Mouse (Mus musculus) olfactory bulb, adult 2 months (tissue): Measurements from ENCODE around the gene Nfatc2. TPM values are rescaled to one million over a fixed set of nuclear protein-coding genes. Genes with fewer than 3 reads are reported as not detected.
A peak's percentile ranks its signal among the peaks of the same experiment; 100 is the strongest.

ENCODE experiments used
- H3K27ac ChIP-seq: fragments of 200-500 bp; 2 replicates; pipeline ENCODE4 v1.5.1; 2012; ENCODE audit warnings: low read depth, low read length; ENCODE audit not compliant: insufficient read depth
- H3K4me1 ChIP-seq: fragments of 200-500 bp; 2 replicates; pipeline ENCODE4 v1.6.1; 2012; ENCODE audit warnings: low read length; ENCODE audit not compliant: control insufficient read depth, insufficient read depth
- H3K4me3 ChIP-seq: fragments of 200-500 bp; 2 replicates; pipeline ENCODE4 v1.5.1; 2012; ENCODE audit warnings: mild to moderate bottlenecking, low read depth, low read length, moderate library complexity; ENCODE audit not compliant: insufficient read depth
- CTCF ChIP-seq: fragments of 200-500 bp; IDR thresholded peaks from 2 replicates; pipeline ENCODE4 v1.5.1; 2012; ENCODE audit warnings: low read depth, mild to moderate bottlenecking, low read length, moderate library complexity; ENCODE audit not compliant: insufficient read depth
- POLR2A ChIP-seq: fragments of 200-500 bp; IDR thresholded peaks from 2 replicates; pipeline ENCODE4 v1.6.1; 2012; ENCODE audit warnings: mild to moderate bottlenecking, low read depth, low read length, moderate library complexity; ENCODE audit not compliant: insufficient read depth
- WGBS: fragments of 180-500 bp; shearing (Covaris S2); methylation state at CpG from one replicate; pipeline ENCODE4 v1.1.7; 2018; 5-methylcytosine and 5-hydroxymethylcytosine counted together
- polyA plus RNA-seq: library from polyadenylated mRNA; stranded (reverse); fragments of >200 nt; gene quantifications from 2 replicates; pipeline ENCODE4 v1.2.4, GENCODE M21; 2012; ENCODE audit warnings: low replicate concordance; ENCODE audit not compliant: missing spikeins, insufficient read depth, insufficient read length

Nfatc2 gene
- polyA plus RNA-seq, 1 experiment: not detected

DNA sequence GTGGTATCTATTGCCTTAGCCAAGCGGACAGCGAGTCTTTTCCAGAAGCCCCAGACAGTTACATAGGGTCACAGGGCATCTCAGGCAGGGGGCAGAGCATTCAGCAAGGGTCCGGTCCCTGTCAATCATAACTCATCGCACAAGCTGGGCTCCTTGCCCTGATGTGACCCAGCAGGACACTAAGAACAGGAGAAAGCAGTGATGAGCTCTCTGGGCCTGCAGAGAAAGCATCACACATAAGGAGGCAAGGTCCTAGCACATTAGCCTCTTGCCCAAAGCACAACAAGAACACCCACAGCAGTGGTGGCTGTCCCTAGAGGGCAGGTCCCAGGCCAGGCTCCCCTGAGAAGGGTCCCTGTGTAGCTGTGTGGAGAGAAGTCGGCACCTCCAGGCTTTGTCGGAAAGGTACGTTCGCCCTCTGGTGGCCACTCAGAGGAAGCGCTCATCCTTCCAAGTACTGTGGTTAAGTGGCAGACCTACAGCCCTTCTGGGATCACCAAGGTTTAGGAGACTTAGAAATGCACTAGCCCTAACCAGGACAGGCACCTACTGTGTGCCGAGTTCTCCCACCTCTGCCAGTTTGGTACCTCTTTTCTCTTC is 156.1 kb downstream of the Nfatc2 start:
- 35% methylated on average over 10 of the region's 10 CpGs for WGBS
- no peak for TF ChIP-seq POLR2A
- peak; percentile 87 for TF ChIP-seq CTCF
- no peak overlapping the region for H3K4me3 ChIP-seq
- no peak overlapping the region for H3K27ac ChIP-seq
- peaks cover 7% of the 10 kb centered on the region; the same call in 1 of the 2 replicates for H3K4me1 ChIP-seq

DNA sequence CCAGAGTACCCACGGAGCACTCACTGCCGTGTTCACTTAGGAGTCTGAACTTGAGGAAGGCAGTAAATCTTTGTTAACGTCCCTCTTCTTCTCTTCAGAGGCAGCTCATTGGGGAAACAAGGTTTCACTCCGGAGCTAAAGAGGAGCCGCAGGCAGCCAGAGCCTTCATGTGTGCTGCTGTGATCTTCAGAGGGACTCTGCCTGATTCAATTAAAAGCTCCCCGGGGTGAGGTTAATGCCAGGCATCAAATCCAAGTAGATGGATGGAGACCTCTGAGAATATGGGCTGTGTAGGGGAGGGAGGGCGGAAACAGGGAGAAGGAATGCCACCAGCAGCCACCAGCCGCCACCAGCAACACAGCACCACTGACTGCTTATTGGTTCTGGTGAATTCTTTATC is 157.3 kb downstream of the Nfatc2 start:
- TF ChIP-seq CTCF (no peak), POLR2A (no peak)
- H3K4me1 ChIP-seq: peaks cover 7% of the 10 kb centered on the region; the same call in 1 of the 2 replicates
- H3K4me3 ChIP-seq: no peak overlapping the region
- WGBS: 42% methylated on average over 8 of the region's 8 CpGs
- H3K27ac ChIP-seq: no peak overlapping the region

DNA sequence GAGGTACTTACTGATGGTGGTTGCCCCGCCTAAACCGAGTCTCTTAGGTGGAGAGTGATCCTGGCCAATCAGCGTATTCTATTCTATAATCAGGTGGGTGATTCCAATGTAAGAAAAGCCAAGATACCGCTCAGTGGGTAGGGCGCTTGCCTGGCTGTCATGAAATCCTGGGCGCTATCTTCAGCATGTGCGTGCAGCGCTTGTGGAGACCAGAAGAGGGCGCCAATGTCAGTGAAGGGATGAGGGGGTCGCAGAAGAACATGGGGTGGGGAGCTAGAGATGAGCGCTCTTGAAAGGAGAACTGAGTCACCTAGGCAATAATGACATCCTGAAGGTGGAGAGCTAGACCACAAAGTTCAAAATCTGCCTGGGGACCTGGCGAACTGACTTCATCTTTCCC is 160.0 kb downstream of the Nfatc2 start:
- H3K4me3 ChIP-seq: no peak overlapping the region
- 91% methylated on average over 12 of the region's 12 CpGs for WGBS
- H3K4me1 ChIP-seq: peaks cover 7% of the 10 kb centered on the region; the same call in 1 of the 2 replicates
- H3K27ac ChIP-seq: no peak overlapping the region
- TF ChIP-seq POLR2A (no peak), CTCF (no peak)

DNA sequence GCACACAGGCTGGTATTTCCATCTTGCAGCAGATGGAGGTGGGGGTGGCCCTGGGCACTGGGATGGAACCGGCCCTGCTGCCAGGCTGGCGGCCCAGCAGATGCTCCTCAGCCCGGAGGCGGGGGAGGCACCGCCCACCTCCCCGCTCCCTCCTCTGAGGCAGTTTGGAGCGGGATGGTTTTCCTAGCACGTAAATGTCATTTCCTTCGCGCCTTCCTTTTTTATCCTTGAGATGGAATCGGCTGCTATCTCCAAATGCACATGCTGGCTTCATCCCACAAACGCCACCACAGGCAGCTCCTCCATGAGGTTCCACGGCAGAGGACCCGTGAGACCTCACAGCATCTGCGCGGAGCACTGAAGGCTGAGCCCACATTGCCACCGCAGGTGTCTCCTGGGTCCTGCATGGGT is 160.5 kb downstream of the Nfatc2 start:
- 69% methylated on average over 17 of the region's 17 CpGs for WGBS
- no peak overlapping the region for H3K4me3 ChIP-seq
- no peak overlapping the region for H3K27ac ChIP-seq
- H3K4me1 ChIP-seq: peaks cover 7% of the 10 kb centered on the region; the same call in 1 of the 2 replicates
- TF ChIP-seq CTCF: no peak
- TF ChIP-seq POLR2A: no peak

DNA sequence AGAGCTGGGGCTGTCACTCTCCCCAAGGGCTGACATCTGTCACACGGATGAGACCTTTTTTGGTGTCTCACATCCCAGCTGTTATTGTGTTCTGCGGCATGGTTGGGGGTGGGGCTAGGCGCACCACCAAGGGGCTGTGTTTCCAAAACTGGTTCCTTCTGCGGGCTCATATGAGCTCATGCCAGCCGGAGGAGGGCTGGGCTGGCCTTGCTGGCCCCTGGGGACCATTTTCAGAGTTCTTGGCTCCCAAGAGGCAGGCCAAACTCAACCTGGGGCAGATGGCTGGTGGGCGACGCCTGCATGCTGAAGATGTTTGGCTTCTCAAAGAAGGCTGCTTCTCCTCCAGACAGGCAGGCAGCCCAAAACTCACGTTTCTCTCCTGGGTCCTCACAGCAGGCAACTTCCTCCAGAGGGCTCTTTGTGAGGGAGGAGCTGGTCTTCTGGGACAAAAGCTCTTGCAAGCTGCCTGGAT is 162.4 kb downstream of the Nfatc2 start:
- WGBS: 63% methylated on average over 8 of the region's 8 CpGs
- peaks cover 7% of the 10 kb centered on the region; the same call in 1 of the 2 replicates for H3K4me1 ChIP-seq
- H3K27ac ChIP-seq: no peak overlapping the region
- H3K4me3 ChIP-seq: no peak overlapping the region
- TF ChIP-seq POLR2A (no peak), CTCF (no peak)

DNA sequence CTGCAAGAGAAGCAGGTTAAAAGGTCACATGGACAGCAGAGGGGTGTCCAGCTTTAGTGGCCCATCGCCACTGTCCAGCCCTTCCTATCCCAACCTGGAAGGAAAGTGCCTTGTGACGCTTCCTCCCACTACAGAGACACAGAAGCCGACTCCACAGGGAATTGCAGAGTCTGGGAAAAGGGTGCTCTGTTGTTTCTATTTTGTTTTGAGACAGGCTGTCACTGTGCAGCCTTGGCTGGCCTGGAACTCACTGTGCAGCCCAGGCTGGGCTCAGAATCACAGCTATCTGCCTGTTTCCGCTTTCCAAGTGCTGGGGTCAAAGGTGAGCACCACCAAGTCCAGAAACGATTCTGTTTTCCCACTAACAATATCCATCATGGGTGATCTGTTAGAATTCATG is 167.3 kb downstream of the Nfatc2 start:
- H3K27ac ChIP-seq: no peak overlapping the region
- TF ChIP-seq POLR2A (no peak), CTCF (no peak)
- 86% methylated on average over 5 of the region's 5 CpGs for WGBS
- no peak overlapping the region for H3K4me3 ChIP-seq
- H3K4me1 ChIP-seq: no peaks in the 10 kb centered on the region

DNA sequence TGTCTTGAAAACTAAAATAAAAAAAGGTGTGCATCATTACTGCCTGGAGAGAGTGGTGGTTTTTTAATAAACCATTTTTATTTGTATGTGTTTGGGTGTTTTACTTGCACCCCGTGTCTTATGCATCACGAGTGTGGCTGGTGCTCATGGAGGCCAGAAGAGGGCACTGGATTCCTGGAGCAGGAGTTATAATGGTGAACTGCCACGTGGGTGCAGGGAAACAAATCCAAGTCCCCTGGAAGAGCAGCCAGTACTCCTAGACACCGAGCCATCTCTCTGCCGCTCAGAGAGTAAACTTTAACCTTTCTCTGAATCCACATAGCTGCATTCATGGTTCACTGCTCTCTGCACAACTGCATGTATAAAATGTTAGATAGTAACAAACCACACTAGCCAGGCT is 168.1 kb downstream of the Nfatc2 start:
- H3K4me1 ChIP-seq: no peaks in the 10 kb centered on the region
- no peak for TF ChIP-seq POLR2A
- no peak for TF ChIP-seq CTCF
- H3K4me3 ChIP-seq: no peak overlapping the region
- 89% methylated on average over 5 of the region's 5 CpGs for WGBS
- no peak overlapping the region for H3K27ac ChIP-seq

DNA sequence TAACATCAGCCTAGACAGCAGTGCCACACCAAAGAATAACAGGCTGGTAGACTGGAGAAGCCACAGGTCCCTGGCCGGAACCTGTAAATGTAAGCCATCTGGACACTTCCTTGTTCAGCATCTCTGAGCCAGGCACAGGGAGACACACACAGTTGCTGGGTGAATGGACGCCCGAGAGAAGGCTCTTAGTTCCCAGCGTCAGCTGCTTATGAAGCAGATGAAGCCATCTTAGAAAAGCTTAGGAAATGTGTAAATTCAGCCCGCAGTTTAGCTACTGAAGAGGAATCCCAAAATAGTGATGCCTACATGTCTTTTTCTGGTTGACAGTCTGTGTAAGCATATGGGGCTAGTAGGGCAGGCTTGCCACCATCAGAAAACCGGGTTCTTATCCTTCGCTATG is 169.1 kb downstream of the Nfatc2 start:
- 94% methylated on average over 7 of the region's 7 CpGs for WGBS
- H3K27ac ChIP-seq: no peak overlapping the region
- no peaks in the 10 kb centered on the region for H3K4me1 ChIP-seq
- TF ChIP-seq CTCF (no peak), POLR2A (no peak)
- no peak overlapping the region for H3K4me3 ChIP-seq

DNA sequence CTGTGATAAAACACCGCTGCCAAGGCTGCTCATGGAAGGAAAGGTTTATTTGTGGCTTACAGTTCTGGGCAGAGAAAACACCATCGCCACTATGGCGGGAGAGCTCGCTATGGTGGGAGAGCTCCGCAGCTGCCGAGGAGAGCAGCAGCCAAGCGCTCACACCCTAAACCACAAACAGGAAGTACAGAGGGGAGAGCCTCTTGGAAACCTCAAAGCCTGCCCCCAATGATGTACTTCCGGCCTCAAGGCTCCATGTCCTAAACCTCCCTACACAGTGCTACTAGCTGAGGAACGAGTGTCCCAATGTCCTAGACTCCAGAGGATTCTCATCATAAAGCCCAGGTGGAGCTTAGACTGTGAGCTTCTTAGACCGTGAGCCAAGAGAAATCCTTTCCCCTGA is 171.9 kb downstream of the Nfatc2 start:
- Histone ChIP-seq H3K4me1 (peaks cover 1% of the 10 kb centered on the region; the same call in 1 of the 2 replicates), H3K4me3 (no peak overlapping the region), H3K27ac (no peak overlapping the region)
- 96% methylated on average over 10 of the region's 10 CpGs for WGBS
- TF ChIP-seq POLR2A: no peak
- TF ChIP-seq CTCF: no peak
